Mouse (Mus musculus) intestine, postnatal 0 days (tissue): Measurements from ENCODE around the gene Wdr4. TPM values are rescaled to one million over a fixed set of nuclear protein-coding genes. Genes with fewer than 3 reads are reported as not detected.

Source experiments
- ATAC-seq: fragments of 200-750 bp; cut with Nextera tagmentation; 2 replicates; pipeline ENCODE4 v1.8.0; 2017; ENCODE audit warnings: mild to moderate bottlenecking, moderate TSS enrichment, moderate library complexity
- H3K27ac ChIP-seq: fragments of 300-500 bp; sonication (generic); 2 replicates; pipeline ENCODE4 v1.5.1; 2014; ENCODE audit warnings: mild to moderate bottlenecking, low read depth, low read length, moderate library complexity
- H3K27me3 ChIP-seq: fragments of 300-500 bp; sonication (generic); replicated peaks from 2 replicates; pipeline ENCODE4 v1.6.1; 2014; ENCODE audit warnings: low read length, mixed read lengths; ENCODE audit not compliant: control insufficient read depth, insufficient read depth
- H3K36me3 ChIP-seq: fragments of 300-500 bp; sonication (generic); 2 replicates; pipeline ENCODE4 v1.6.1; 2014; ENCODE audit warnings: mild to moderate bottlenecking, moderate library complexity; ENCODE audit not compliant: control insufficient read depth, insufficient read depth
- H3K4me1 ChIP-seq: fragments of 300-500 bp; sonication (generic); replicated peaks from 2 replicates; pipeline ENCODE4 v1.6.1; 2014; ENCODE audit warnings: antibody characterized with exemption, low read length, mixed read lengths; ENCODE audit not compliant: control insufficient read depth, insufficient read depth
- H3K4me2 ChIP-seq: fragments of 300-500 bp; sonication (generic); replicated peaks from 2 replicates; pipeline ENCODE4 v1.6.1; 2014; ENCODE audit warnings: low read depth, mild to moderate bottlenecking, moderate library complexity
- H3K4me3 ChIP-seq: fragments of 300-500 bp; sonication (generic); 2 replicates; pipeline ENCODE4 v1.5.1; 2014; ENCODE audit warnings: low read depth, low read length
- H3K9ac ChIP-seq: fragments of 300-500 bp; sonication (generic); 2 replicates; pipeline ENCODE4 v1.6.1; 2014; ENCODE audit warnings: mild to moderate bottlenecking, low read depth, low read length
- H3K9me3 ChIP-seq: fragments of 300-500 bp; sonication (generic); 2 replicates; pipeline ENCODE4 v1.6.1; 2016; ENCODE audit warnings: mixed run types; ENCODE audit not compliant: control insufficient read depth
- CTCF ChIP-seq: sonication (generic); IDR thresholded peaks from 2 replicates; pipeline ENCODE4 v1.5.1; 2016; ENCODE audit warnings: low read depth, mild to moderate bottlenecking, control low read depth, antibody characterized with exemption, moderate library complexity
- WGBS: fragments of 180-500 bp; shearing (Covaris S2); extraction: QIAGEN DNeasy Blood & Tissue Kit; methylation state at CpG from one replicate; pipeline ENCODE4 v1.1.7; 2014; 5-methylcytosine and 5-hydroxymethylcytosine counted together
- polyA plus RNA-seq: library from polyadenylated mRNA; unstranded; fragments of >200 nt; fragmentation: Nextera tagmentation; extraction: Ambion mirVana; gene quantifications from 2 replicates; pipeline ENCODE4 v1.2.1, GENCODE M21; 2015

Wdr4 gene
- polyA plus RNA-seq, 1 experiment from 2014 or later, result 12.5 TPM

DNA sequence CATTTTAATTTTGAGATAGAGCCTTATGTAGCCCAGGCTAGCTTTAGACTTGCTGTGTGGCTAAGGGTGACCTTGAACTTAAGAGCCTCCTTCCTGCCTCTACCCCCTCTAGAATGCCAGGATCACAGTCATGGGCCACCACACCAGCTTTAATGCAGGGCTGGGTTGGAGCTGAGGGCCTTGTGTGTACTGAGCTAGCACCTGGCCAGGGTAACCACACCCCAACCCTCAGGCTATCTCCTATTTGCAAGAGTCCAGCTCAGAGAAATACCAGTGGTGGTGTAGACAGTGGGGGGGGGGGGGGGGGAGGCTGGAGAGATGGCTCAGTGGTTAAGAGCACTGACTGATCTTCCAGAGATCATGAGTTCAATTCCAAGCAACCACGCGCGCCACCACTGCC, 6.0 kb upstream of the Wdr4 start:
- no peaks in the 10 kb centered on the region for H3K9me3 ChIP-seq
- ATAC-seq, result no peak
- no peak overlapping the region for H3K27ac ChIP-seq
- TF ChIP-seq CTCF, result no peak
- H3K4me3 ChIP-seq, result no peak overlapping the region
- H3K4me2 ChIP-seq, result no peak overlapping the region
- peaks cover 39% of the 10 kb centered on the region for H3K36me3 ChIP-seq
- 0 out of 2 replicates have a peak, but pooled peaks cover 4% of the 10 kb centered on the region for H3K4me1 ChIP-seq
- H3K9ac ChIP-seq, result no peak overlapping the region
- 100% methylated on average over 3 of the region's 3 CpGs for WGBS
- no peaks in the 10 kb centered on the region for H3K27me3 ChIP-seq

DNA sequence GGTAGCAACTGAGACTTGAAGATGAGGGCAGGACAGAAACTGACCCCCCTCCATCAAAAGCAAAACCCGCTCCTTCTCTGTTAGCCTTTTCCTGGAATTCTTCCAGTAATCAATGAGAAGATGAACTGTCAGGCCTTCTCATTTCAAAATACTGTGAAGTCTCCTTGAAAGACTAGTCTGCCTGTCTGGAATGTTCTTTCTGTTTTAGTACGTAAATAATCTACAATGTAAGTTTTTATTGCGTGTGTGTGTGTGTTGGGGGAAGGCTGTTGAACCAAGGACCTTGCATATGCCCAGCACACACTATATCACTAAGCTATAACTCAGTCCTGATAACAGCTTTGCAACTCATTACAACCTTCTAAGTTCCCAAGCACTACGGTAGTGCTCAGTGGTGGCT, 5.3 kb upstream of the Wdr4 start:
- 0 out of 2 replicates have a peak, but pooled peaks cover 4% of the 10 kb centered on the region for H3K4me1 ChIP-seq
- H3K27me3 ChIP-seq, result no peaks in the 10 kb centered on the region
- peaks cover 36% of the 10 kb centered on the region for H3K36me3 ChIP-seq
- H3K9ac ChIP-seq, result no peak overlapping the region
- peak overlapping the region; percentile 50; the same call in 1 of the 2 replicates for H3K27ac ChIP-seq
- H3K4me3 ChIP-seq, result no peak overlapping the region
- TF ChIP-seq CTCF, result no peak
- no peak for ATAC-seq
- WGBS, result 62% methylated on average over 4 of the region's 4 CpGs
- no peaks in the 10 kb centered on the region for H3K9me3 ChIP-seq
- H3K4me2 ChIP-seq, result no peak overlapping the region; the same call in 1 of the 2 replicates

DNA sequence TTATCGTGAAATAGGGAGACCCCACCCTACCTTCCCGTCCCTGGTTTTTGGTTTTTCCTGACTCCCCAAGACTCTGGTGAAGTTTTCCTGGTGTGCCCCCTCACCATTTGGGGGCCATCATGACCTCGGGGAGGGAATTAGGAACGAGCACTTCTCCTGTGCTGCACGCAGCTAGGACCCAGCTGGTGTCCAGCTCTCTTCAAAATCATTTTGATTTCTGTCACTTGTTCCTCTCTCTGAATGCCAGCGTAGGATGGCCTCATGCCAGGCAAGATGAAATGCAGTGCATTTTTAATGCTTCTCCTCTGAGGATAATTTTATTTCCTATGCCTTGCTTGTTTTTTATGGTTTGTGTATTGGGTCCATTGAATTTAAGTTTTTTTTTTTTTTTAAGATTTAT, 2.2 kb upstream of the Wdr4 start:
- no peak overlapping the region for H3K4me2 ChIP-seq
- no peak overlapping the region for H3K9ac ChIP-seq
- H3K27me3 ChIP-seq, result no peaks in the 10 kb centered on the region
- 0 out of 2 replicates have a peak, but pooled peaks cover 4% of the 10 kb centered on the region for H3K4me1 ChIP-seq
- H3K36me3 ChIP-seq, result peaks cover 14% of the 10 kb centered on the region
- no peak overlapping the region for H3K27ac ChIP-seq
- no peak for ATAC-seq
- no peaks in the 10 kb centered on the region for H3K9me3 ChIP-seq
- TF ChIP-seq CTCF, result no peak
- WGBS, result 87% methylated on average over 6 of the region's 6 CpGs
- H3K4me3 ChIP-seq, result no peak overlapping the region

DNA sequence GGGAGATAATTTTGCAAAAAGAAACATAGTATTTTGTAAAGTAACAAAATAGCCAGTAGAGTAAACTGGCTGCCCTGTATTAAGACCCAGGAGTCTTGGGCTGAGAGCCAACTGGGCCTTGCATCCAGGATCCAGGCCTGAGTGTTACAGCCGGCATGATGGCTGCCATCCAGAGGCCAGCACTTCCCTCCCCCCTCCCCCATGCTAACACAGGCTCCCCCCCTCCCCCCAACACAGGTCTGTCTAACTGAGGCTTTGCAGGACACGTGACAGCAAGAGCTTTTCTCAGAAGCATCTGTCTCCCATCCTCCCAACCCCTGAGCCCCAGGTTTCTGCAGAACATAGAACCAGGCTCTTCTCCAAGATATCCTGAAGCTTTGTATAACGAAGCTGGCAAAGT, 1.1 kb upstream of the Wdr4 start:
- peak overlapping the region; percentile 88 for H3K4me2 ChIP-seq
- H3K27ac ChIP-seq, result peak overlapping the region; percentile 81
- no peaks in the 10 kb centered on the region for H3K9me3 ChIP-seq
- H3K36me3 ChIP-seq, result peaks cover 10% of the 10 kb centered on the region
- 15% methylated on average over 3 of the region's 3 CpGs for WGBS
- 0 out of 2 replicates have a peak, but pooled peaks cover 4% of the 10 kb centered on the region for H3K4me1 ChIP-seq
- no peak for TF ChIP-seq CTCF
- no peaks in the 10 kb centered on the region for H3K27me3 ChIP-seq
- peak overlapping the region; percentile 65 for H3K9ac ChIP-seq
- peak overlapping the region; percentile 92 for H3K4me3 ChIP-seq
- ATAC-seq, result no peak

DNA sequence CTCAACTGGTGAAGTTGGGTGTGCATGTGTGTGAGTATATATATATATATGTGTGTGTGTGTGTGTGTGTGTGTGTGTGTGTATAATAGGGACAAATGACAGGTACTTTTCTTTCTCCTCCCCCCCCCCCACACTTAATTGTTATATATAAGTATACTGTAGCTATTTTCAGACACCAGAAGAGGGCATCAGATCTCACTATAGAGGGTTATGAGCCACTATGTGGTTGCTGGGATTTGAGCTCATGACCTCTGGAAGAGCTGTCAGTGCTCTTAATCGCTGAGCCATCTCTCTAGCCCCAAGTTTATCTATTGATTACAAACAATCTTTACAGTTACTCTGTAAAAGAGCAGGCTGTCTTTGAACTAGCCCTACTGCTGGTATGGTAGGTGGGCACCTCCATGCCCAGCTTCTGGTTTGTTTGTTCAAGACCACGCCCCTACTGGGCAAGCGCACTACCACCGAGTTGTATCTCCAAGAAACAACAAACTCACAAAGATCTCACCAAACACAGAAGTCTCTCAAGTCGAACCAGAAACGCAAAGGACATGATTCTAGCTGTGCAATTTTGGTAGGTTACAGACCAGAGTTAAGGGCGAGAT, 335 bp downstream of the Wdr4 start:
- Histone ChIP-seq H3K4me2 (peak overlapping the region; percentile 88), H3K27ac (peak overlapping the region; percentile 46; the same call in 1 of the 2 replicates), H3K9ac (no peak overlapping the region), H3K27me3 (no peaks in the 10 kb centered on the region), H3K9me3 (no peaks in the 10 kb centered on the region), H3K4me1 (0 out of 2 replicates have a peak, but pooled peaks cover 4% of the 10 kb centered on the region), H3K4me3 (peak overlapping the region; percentile 92), H3K36me3 (peaks cover 10% of the 10 kb centered on the region)
- peak; percentile 47 for ATAC-seq
- 3% methylated on average over 7 of the region's 7 CpGs for WGBS
- peak; percentile 23; the same call in 1 of the 2 replicates for TF ChIP-seq CTCF

DNA sequence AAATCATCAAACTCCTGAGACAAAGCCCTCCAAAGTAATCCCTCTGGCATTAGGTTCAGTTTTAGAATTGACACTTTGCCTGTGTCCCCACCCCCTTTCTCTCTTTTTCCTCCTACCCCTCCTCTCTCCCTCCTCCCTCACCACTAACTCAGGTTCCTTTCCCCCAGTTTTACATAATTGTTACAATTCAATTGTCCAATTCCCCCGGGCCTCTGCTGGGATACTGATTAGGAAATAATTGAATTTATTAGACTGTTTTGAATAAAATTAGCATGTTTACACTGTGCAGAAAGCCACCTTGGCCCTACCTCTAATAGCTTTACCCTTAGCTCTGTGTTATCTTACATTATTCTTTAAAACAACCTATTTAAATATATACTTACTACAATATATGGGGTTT, 5.1 kb downstream of the Wdr4 start:
- Histone ChIP-seq H3K9me3 (no peaks in the 10 kb centered on the region), H3K4me3 (no peak overlapping the region), H3K9ac (no peak overlapping the region), H3K4me2 (no peak overlapping the region), H3K4me1 (no peaks in the 10 kb centered on the region), H3K27ac (no peak overlapping the region), H3K27me3 (no peaks in the 10 kb centered on the region), H3K36me3 (peaks cover 2% of the 10 kb centered on the region; the same call in 1 of the 2 replicates)
- WGBS, result 73% methylated on average over 1 of the region's 1 CpGs
- TF ChIP-seq CTCF, result no peak
- no peak for ATAC-seq
